Mouse (Mus musculus): ENCODE results near the gene Ttll13.
A peak's percentile ranks its signal among the peaks of the same experiment; 100 is the strongest.

Gene Ttll13

DNA sequence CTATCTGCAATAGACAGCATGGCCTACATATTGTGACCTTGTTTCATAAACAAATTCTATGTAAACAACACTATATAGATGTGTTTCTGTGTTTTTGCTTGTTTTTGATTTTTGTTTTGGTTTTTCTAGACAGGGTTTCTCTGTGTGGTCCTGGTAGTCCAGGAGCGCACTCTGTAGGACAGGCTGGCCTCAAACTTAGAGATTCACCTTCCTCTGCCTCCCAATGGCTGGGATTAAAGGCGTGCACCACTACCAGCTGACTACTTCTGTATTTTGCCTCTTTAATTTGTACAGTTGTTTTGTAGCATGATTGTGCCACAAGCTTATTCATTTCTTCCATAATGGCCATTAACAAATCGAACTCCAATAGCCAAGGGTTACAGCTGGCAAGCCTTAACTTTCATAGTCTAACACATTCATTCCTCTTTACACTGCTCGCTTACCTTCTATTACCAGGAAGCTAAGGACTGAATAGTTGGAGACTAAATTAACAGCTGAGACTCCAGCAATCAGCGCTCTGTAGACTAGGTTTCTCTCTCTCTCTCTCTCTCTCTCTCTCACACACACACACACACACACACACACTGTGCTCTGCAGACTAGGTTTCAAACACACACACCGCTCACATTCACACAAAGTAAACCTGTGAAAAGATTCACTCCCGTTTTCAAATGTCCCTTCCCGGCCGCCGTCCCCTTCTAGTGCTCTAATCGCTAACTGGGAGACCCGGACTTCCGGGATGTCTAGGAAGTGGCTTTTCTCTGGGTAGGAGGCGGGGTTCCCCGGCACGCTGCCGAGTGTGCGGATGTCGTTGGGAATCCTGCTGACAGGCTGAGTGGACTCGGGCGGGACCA is 22.9 kb downstream of the Ttll13 start, which contains the start of gene Vps33b:
Gene Vps33b, plus strand, starts transcription at position 753 of the 854 bp plus-strand sequence.
- peak; percentile 96 for DNase-seq

DNA sequence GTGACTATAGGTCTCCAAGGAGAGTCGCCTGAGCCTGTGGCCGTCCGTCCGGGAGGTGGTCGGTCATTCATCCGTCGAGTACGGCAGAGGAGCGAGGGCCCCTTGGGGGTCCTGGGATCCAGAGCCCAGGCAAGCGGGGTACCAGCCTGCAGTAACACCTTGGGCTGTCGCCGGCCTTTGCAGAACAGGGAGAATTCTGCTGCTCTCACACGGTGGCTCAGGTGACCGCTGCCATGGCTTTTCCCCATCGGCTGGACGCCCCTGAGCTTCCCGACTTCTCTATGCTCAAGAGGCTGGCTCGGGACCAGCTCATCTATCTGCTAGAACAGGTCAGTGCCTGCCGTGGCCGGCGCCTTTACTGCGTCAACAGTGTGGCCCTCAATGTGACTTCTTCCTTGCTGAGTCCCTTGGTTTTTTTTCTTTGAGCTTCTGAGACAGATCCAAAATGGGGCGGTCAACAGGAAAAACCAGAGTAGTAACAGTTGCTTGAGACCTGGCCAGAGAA is 23.6 kb downstream of the Ttll13 start:
- peak; percentile 63 for DNase-seq

DNA sequence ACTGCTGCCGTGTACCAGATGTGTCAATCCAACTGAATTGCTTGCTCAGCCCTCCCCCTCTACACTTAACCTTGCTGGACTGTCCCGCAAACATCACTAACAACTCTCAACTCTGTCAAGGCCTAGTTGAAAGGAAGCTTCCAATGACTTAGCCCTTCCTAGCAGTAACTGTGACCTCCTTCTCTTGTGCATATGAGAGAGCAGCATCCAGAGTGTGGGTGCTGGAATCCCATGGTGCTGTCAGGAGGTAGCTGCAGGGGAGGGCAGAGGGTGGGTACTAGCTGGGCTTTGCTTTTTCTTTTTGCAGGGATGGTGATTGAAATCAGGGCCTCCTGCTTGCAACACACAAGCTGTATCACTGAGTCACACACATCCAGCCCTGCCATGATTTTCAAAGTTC is 27.3 kb downstream of the Ttll13 start:
- no peak for DNase-seq

DNA sequence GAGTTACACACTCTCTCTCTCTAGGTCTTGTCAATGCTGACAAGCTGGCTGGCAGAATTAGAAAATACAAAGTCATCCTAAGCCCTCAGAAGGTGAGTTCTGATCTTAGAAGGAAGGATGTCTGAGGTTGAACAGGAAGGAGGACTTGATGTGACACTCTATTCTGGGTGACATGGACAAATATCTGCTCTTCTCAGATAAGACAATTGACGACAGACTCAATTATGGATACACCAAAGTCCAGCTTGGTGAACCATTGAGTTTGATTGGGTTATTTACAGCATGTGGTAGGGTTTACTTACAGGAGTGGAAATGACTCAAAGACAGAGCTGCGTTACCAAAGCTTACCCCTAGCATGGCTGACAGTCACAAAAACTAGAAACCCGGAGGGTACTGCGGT is 30.2 kb downstream of the Ttll13 start:
- DNase-seq, result no peak

DNA sequence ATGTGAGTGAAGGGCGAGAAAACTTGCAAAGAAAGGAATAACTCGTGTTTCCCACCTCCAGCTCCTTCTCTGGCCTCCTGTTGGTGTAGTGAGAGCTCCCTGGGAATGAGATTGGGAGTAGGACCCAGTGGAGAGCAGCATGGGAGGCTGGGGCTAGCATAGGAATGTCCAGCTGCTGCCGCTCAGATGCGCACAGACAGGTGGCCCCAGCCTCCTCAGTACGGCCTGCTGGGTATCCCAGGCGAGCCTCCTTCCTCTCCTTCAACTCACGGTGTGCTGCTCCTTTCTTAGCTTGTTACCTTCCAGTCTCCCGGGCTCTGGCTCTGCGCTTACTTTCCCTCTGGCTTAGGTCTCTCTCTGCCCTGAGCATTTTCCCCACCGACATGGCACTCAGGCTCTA is 33.9 kb downstream of the Ttll13 start:
- DNase-seq, result no peak

DNA sequence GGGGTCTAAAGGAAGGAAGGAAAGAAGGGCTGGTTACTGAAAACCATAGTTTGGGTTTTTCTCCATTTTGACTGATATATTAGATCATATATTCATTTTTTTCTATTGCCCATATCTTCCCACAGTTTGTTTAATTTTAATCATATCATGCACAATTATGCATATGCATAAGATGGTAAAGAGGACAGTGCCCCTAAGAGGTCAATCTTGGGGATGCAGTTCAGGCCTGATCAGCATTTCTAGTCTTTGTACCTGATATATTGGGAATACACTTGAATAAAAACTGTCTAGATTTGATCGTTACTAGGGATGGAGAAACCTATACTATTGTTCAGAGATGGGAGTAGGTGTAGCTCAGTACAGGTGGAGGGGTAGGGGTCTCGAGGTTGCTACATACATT is 34.8 kb downstream of the Ttll13 start:
- DNase-seq, result no peak

DNA sequence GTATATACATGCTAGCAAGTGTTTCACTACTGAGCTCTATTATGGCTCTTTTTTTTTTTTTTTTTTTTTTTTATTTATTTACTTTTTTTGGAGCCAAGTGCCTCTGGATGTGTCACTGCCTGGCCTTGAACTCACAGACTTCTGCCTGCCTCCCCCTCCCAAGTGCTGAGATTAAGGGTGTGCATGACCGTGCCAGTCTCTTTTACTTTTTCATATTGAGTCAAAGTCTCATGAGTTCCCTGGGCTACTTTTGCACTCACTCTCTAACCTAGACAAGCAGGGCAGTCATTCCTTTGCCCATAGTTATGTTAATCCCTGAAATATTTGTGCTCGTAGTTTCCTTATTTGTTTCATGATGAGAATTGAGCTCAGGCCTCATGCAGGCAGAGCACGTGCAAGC is 35.5 kb downstream of the Ttll13 start:
- DNase-seq, result no peak

DNA sequence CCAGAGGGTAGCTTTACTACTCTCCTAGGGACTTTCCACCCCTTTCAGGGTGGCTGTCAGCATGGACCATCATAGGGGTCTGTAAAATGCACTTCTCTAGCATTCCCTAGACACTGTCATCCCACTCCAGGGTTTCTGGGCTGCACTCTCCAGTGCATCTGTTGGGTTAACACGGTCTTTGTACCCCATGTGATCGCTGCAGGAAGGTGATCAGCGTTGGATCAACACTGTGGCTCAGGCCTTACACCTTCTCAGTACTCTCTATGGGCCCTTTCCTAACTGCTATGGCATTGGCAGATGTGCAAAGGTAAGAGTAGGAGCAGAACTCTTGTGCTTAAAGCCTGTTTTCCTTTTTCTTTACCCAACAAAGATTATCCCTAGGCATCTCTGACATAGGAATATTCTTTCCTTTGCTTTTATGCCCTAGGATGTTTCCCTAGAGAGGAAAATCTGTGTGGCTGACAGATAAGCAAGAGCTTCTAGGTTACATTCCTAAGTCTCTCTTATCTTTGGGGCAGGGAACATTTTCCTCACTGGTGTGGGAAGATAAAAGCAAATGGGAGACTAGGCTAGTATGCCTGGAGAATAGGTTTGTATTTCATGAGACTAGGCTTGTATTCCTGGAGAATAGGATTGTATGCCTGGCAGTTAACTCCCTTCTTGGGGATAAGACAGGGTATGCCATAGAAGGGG is 37.2 kb downstream of the Ttll13 start:
- no peak for DNase-seq

DNA sequence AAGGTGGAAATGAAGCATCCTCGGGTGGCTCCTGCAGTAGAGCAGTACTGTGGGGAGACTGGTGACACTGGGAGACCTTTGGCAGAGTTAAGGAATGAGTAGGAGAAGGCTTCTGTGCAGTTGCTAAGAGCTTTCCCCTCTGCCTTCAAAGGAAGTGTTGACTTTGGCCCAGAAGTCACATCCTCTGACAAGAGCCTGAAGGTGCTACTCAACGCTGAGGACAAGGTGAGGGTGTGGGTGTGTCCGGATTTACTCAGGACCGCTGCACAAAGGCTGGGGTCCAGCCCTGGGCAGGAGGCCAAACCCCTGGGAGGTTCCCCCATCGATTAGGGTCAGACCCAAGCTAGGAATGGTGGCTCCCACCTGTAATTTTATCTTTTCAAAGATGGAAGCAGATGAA is 38.2 kb downstream of the Ttll13 start:
- no peak for DNase-seq

DNA sequence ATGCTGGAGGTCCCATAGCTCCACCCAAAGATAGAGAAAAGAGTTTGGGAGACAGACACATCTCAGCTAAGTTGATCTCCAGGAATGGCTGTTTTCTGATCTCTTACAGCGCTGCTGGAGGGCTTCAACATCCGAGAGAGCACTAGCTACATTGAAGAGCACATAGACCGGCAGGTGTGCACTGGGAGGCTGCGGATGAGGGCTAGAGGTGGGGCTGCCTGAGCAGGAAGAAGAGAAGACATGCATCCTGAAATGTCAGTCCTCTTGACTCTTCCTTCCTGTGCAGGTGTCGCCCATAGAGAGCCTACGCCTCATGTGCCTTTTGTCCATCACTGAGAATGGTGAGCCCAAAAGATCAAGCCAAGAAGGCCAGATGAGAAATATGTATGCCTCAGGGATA is 39.5 kb downstream of the Ttll13 start:
- no peak for DNase-seq

DNA sequence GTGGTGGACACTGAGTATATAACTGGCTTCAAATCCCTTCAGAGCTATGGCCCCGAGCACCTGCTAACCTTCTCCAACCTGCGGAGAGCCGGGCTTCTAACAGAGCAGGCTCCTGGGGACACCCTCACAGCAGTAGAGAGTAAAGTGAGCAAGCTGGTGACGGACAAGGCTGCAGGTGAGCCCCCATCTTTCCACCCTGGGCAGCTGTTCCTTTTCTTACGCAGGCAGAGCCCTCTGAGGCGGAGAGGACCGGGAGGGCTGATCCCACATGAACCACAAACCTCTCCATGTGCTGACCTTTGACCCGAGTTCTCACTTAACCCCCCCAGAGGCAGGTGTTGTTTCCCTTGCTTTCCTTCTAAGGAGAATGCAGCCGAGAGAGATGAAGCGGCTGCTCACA is 41.6 kb downstream of the Ttll13 start:
- no peak for DNase-seq

DNA sequence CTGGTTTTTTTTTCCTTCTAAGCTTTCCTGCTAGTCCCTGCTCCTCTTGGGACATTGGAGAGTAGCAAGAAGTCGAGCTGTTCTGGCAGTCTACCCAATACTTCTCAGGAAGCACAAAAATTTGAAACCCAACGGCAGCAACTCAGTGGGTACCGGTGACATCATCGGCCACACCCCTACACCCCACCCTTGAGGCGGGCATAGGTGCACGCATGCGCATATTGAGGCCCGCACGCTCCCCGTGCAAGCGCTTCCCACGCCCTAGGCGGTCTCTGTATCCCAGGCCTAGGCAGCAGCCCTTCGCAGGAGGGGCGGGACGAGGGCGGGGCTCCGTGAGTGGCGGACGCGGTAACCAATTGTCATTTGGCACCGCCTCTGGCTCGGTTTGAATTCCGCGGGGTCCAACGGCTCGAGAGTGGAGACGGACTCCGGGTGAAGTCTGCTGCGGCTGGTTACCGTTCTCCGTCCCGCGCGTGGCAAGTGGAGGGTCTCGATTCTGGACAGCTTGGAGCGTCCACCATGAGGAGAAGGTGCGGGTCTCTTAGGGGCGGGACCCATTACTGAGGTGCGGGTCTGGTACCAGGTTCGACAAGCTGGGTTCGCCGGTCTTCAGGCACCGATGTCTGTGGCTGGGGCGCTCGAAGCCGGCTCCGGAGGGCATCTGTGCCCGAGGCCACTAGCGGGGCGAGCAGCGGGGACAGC is 48.0 kb downstream of the Ttll13 start, which contains the start of gene Prc1:
Gene Prc1, plus strand, starts transcription at position 389 of the 702 bp plus-strand sequence.
- peak; percentile 99 for DNase-seq

DNA sequence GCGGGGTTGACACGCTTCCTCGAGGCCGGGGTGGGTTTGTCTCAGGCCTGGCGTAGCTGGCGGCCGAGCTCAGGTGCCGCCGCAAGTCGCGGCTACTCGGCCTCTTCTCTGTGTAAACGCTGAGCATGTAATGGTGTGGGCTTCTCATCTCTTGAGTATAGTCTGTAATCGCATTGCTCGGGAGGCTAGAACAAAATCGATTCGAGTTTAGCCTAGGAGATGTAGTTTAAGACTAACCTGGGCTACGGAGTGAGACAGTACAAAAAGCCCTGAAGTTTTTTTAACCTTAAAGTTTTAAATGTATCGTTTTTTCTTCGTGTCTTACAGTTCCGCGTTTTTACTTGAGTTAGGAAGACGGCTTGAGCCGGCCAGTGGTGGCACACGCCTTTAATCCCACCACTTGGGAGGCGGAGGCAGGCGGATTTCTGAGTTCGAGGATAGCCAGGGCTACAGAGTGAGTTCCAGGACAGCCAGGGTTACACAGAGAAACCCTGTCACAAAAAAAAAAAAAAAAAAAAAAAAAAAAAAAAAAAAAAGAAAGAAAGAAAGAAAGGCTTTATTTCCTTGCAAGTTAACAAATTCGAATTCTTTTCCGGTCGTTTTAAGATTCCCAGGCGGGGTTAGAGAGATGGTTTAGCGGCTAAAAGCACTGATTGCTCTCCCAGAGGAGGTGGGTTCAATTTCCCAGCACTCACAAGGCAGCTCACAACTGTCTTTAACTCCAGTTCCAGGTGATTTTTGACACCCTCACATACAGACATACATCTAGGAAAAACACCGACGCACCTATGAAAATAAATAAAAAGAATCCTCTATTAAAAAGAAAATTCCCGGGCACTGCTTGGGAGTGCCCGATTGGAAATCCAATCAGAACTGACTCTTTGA is 48.8 kb downstream of the Ttll13 start:
- DNase-seq, result no peak

DNA sequence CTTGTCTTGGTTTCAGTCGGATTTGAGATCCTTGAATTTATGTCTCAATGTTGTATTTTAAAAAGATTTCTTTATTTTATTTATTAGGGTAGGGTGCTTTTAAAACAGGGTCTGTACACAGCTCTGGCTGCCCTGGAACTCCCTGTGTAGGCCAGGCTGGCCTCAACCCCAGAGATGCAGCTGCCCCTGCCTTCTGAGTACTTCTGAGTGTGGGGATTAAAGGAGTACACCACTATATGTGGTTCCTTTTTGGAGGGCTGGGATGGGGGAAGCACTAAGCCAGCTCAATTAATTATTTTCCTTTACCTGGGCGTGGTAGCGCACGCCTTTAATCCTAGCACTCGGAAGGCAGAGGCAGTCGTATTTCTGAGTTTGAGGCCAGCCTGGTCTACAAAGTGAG is 50.3 kb downstream of the Ttll13 start:
- no peak for DNase-seq

DNA sequence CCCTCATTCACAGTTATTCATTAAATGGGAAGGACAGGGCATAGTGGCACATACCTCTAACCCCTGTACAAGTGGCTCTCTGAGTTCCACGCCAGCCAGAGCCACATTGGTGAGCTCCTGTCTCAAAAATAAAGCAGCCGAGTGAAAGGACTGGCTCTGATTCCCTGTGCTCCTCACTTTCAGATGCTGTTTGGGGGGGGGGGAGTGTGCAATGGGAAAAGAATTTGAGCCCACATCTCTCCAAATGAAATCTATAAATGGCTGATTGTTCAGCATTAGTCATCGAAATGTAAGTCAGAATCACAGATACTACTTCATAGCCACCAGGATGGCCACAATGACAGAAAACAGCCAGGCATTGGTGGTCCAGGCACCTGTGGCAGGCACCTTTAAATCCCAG is 50.9 kb downstream of the Ttll13 start:
- no peak for DNase-seq

DNA sequence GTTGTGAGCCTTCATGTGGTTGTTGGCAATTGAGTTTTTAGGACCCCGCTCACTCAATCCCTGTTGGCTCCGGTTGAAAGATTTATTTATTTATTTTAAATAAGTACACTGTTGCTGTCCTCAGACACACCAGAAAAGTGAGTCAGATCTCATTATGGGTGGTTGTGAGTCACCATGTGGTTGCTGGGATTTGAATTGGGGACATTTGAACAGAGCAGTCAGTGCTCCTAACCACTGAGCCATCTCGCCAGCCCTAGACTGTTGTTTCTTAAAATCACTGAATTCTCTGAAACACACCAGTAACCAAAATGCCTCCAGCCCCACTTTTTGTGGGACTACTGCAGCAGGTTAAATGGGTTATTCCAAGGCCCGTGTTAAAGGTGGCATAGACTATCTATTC is 52.6 kb downstream of the Ttll13 start:
- DNase-seq, result no peak

DNA sequence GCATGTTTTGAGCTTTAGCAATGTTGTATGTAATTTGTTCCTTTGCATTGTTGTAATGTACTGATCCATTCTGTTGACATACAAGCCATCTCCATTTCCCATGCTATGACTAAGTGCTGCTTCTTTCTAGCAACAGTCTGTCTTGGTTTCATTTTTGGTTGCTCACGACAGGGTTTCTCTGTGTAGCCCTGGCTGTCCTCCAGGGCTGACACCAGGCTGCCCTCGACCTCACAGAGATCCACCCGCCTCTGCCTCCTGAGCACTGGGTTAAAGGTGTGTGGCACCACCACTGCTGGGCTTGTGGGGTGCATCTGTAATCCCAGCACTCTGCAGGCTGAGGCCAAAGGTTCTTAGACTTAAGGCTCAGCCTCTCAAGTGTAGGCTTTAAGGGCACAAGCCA is 53.4 kb downstream of the Ttll13 start:
- DNase-seq, result no peak

DNA sequence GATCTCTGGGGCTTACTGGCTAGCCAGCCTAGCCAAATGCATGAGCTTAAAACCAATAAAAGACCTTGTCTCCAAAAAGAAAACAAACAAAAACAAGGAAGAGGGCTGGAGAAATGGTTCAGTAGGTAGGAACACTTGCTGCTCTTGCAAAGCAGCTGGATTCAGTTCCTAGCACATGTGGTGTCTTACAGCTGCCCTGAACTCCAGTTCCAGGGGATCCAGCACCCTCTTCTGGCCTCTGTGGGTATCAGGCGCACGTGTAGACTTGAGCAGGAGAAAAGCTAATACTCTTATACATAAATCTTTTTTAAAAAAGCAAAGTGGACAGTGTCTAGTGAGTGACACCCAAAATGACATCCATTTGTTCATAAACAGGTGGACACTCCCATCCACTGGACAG is 55.3 kb downstream of the Ttll13 start:
- no peak for DNase-seq

DNA sequence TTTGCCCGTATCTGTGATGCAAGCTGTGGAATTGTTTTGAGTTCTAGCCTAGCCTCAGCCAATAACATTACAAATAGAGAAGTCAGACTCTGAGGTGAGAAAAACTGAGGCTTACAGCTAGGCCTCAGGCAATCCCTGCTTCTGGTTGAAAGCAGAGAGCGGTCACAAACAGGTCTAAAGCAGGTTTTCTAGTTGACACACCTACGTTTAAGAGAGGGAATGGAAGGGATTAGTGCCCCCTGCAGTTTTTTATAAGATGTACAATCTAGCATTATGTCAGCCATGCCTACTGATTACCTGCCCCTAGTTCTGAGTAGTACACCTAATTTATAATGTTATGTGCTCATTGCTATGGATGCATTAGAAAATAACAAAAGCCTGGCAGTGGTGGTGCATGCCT is 61.6 kb downstream of the Ttll13 start:
- DNase-seq, result no peak
